Mouse (Mus musculus) ES-Bruce4 (cell line): ENCODE measurements around the gene Cyld.

ENCODE experiments used
- CTCF ChIP-seq: IDR thresholded peaks from one replicate; pipeline ENCODE4 v1.8.1; 2011; ENCODE audit warnings: low read depth, low read length
- EP300 ChIP-seq: IDR thresholded peaks from 2 replicates; pipeline ENCODE4 v1.6.1; 2011; ENCODE audit warnings: low read depth, low read length; ENCODE audit not compliant: insufficient read depth
- POLR2A ChIP-seq: IDR thresholded peaks from one replicate; pipeline ENCODE4 v1.8.1; 2011; ENCODE audit warnings: low read length; ENCODE audit not compliant: insufficient read depth

DNA sequence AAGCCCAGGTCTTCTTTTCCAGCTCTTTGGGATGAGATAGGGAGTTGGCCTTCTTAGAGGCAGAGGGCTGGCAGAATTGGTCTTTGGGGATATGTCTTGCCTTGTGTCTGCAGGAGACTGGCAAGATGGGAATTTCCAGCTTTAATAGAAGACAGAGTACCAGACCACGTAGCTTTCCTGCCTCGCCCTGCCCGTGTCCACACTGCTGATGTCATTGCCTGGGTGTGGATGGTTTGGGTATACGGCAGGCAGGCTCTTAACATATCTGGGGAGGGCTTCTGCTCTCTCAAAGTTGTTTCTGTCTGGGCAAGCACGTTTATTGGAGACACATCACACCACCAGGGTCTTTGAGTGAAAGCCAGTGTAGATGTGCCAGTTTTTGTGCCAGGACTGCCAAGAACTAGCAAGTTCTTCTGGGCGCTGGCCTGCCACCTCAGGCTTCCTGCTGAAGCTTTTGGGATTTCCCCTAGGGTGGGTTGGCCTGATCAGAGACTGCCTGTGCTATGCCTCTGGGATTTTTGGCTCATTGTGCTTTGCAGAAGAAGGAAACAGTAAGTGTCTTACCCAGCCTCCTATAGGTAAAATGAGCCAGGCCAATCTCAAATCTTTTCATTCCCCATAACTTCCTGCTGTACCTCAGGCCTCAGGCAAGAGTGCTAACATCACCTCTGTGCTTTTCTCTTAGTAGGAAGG, 46.7 kb upstream of the Cyld start:
- TF ChIP-seq POLR2A (no peak), CTCF (no peak), EP300 (no peak)
